Mouse (Mus musculus) bone marrow, adult 2 months (tissue): ENCODE data around the gene Hoxa7.

Source experiments
- CTCF ChIP-seq: fragments of 200-500 bp; IDR thresholded peaks from 2 replicates; pipeline ENCODE4 v1.5.1; 2011; ENCODE audit warnings: low read length, control low read depth; ENCODE audit not compliant: control insufficient read depth, insufficient read depth
- POLR2A ChIP-seq: fragments of 200-500 bp; IDR thresholded peaks from 2 replicates; pipeline ENCODE4 v1.6.1; 2011; ENCODE audit warnings: low read depth, mild to moderate bottlenecking, control low read depth, low read length, borderline replicate concordance; ENCODE audit not compliant: control insufficient read depth

DNA sequence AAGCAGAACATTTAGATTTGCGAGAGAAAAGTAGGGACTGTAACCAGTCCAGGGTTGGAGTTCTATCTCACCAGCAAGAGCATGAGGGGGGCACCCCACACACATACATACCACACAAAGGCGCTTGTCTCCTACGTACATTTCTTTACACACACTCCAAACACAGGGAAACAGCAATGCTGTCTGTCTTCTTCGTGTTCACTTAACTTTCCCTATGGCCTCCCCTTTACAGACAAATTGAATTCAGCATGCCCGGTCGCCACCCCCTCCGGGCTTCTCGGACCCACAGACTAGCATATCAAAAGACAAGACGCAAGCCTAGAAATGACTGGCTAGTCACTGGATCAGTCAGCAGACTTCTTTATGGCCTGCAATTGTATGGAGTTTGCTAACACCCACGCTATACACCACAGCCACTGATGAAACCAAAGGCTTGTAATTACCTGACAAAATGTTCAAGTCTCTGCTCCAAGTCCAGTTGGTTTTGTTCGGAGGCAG, 41.4 kb downstream of the Hoxa7 start:
- TF ChIP-seq CTCF (no peak), POLR2A (no peak)
